Mouse (Mus musculus): ENCODE results near the gene Spcs2. TPM values are rescaled to one million over a fixed set of nuclear protein-coding genes. Genes with fewer than 3 reads are reported as not detected.

The Spcs2 gene
- polyA plus RNA-seq, 1 experiment = 111 TPM

DNA sequence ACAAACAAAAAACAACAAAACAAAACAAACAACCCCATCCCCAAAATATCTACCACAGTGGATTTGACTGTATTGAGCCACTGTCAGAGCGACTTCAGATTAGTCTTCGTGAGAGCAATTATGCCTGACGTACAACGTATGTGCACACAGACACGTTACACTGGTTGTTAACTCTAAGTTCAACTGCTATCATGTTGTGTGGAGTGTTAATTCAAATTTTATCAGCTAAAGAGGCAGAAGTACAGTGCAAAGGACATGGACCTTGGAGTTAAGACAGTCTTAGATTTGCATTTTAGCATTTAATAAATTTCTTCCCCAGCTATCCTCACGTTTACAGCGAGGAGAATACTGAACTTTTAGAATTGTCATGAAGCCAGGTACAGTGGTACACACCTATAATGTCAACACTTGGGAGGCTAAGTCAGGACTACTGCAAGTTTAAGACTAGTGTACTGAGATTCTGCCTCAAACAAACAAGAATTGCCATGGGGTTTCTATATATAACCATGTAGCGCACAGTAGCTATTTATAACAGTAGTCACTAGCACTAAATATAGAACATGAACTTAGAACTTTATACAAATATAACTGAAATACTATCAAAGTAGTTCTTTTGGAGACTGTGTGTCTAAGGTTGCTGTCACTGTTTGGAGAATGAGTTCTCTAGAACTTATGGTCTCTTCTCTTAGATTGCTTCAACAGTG, 17.6 kb downstream of the Spcs2 start:
- H3K27me3 ChIP-seq (ENCODE audit: control insufficient read depth, insufficient read depth, insufficient read length) = no peaks in the 10 kb centered on the region
- TF ChIP-seq TCF12 (IDR thresholded peaks at IDR 0.05; ENCODE audit: insufficient read depth, poor library complexity, severe bottlenecking) (no peak), CEBPB (IDR thresholded peaks at IDR 0.05; ENCODE audit: insufficient read depth, poor library complexity, severe bottlenecking) (no peak)
- H3K79me2 ChIP-seq (ENCODE audit: control insufficient read depth, insufficient read depth) = peaks cover 6% of the 10 kb centered on the region
- H3K4me3 ChIP-seq = no peak overlapping the region
- peaks cover 32% of the 10 kb centered on the region for H3K36me3 ChIP-seq (ENCODE audit: control insufficient read depth, insufficient read depth)
- no peak overlapping the region for H3ac ChIP-seq (ENCODE audit: control insufficient read depth, insufficient read length)
- peak overlapping the region; percentile 24 for H3K4me2 ChIP-seq (ENCODE audit: low read depth)

DNA sequence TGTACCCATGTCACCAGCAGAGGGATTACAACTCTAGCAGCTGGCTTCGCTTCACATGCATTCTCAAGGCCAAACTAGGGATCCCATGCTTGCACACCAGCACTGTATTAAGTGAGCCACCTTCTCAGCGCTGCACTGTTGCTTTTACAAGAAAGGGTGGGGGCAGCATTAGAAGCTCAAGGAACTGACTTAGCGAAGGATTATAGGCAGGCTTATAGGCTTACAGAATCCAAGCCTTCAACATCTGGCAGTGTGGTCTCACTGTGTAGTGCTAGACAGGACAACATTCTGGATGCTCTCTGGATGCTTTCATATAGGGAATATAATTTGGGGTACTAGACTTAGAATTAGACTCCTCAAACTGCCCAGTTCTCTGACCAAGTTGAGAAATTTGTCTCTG, 25.0 kb downstream of the Spcs2 start:
- TF ChIP-seq MAX (IDR thresholded peaks at IDR 0.05; ENCODE audit: low read depth) = no peak
- no peak overlapping the region for H3K4me3 ChIP-seq
- no peaks in the 10 kb centered on the region for H3K27me3 ChIP-seq (ENCODE audit: control insufficient read depth, insufficient read depth, insufficient read length)
- no peak overlapping the region for H3K4me2 ChIP-seq (ENCODE audit: low read depth)
- H3K36me3 ChIP-seq (ENCODE audit: control insufficient read depth, insufficient read depth) = peaks cover 28% of the 10 kb centered on the region
- H3ac ChIP-seq (ENCODE audit: control insufficient read depth, insufficient read length) = no peak overlapping the region
- H3K79me2 ChIP-seq (ENCODE audit: control insufficient read depth, insufficient read depth) = no peaks in the 10 kb centered on the region

DNA sequence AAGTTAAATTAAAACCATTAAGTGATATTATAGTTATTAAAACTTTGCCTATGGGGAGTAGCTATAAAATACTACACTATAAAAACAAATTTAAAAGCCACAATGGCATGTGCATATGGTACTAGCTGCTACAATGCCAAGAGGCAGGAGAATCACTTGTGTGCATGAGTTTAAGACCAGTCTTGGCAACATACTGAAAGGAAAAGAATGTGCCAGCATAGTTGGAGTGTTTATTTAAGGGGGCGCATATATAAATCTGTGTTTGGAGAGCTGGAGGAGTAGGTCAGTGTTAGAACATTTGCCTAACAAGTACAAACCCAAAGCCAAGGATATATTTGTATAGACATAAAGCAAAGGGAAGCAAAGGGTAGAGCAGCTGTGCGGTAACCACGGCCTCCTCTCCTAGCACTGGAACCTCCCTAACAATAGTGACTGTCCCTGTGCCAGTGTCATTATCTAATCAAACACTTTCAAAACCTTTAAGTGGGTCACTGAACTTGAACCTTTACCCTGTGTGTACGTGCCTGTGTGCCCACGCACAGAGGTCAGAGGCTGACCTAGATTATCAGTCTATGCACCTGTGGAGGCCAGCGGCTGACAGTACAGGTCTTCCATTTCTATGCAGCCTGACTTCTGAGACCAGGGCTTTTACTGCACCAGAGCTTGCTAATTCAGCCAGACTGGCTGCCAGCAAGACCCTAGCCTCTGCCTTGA, 25.7 kb downstream of the Spcs2 start:
- Histone ChIP-seq H3K79me2 (ENCODE audit: control insufficient read depth, insufficient read depth) (no peaks in the 10 kb centered on the region), H3K4me2 (ENCODE audit: low read depth) (no peak overlapping the region), H3K27me3 (ENCODE audit: control insufficient read depth, insufficient read depth, insufficient read length) (no peaks in the 10 kb centered on the region), H3K36me3 (ENCODE audit: control insufficient read depth, insufficient read depth) (peaks cover 21% of the 10 kb centered on the region), H3K4me3 (no peak overlapping the region), H3ac (ENCODE audit: control insufficient read depth, insufficient read length) (no peak overlapping the region)
- no peak for TF ChIP-seq CEBPB (IDR thresholded peaks at IDR 0.05; ENCODE audit: insufficient read depth, poor library complexity, severe bottlenecking)
- TF ChIP-seq TCF3 (IDR thresholded peaks at IDR 0.05; ENCODE audit: insufficient read length, low read depth) = no peak
- no peak for TF ChIP-seq MYOG (IDR thresholded peaks at IDR 0.05; ENCODE audit: control insufficient read depth in 1 of 3, insufficient read depth in 1 of 3, insufficient read length in 2 of 3, low read depth in 2 of 3)
- TF ChIP-seq MYOD1 (IDR thresholded peaks at IDR 0.05; ENCODE audit: control insufficient read depth in 1 of 3, insufficient read length in 2 of 3, low read depth in 2 of 3) = no peak
- no peak for TF ChIP-seq E2F4 (IDR thresholded peaks at IDR 0.05; ENCODE audit: insufficient read depth)
- TF ChIP-seq SRF (IDR thresholded peaks at IDR 0.05; ENCODE audit: control insufficient read depth, insufficient read length, low read depth) = no peak
- no peak for TF ChIP-seq POLR2A (IDR thresholded peaks at IDR 0.05; ENCODE audit: insufficient read length, low read depth)
- TF ChIP-seq USF1 (IDR thresholded peaks at IDR 0.05; ENCODE audit: low read depth) = no peak
- TF ChIP-seq POLR2AphosphoS2 (IDR thresholded peaks at IDR 0.05; ENCODE audit: insufficient read length, low read depth) = no peak
- TF ChIP-seq TCF12 (IDR thresholded peaks at IDR 0.05; ENCODE audit: insufficient read depth, poor library complexity, severe bottlenecking) = no peak

DNA sequence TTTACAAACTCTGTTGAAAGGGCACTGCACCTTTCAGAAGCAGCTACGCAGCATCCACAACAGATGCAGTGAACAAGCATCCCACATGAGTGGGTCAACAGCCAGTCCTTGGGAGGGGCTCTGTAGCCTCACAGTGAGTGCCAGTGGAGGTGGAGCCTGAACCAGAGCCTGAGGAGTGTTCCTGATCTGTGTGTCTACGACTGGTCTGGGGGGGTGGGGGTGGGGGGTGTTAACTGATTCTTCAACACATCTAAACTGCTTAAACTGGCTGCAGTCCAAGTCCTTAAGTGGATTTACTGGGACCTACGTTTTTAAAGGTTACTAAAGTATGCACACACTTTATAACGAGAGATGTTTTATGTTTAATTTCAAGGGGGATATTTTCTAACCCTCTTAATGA, 26.5 kb downstream of the Spcs2 start:
- Histone ChIP-seq H3K79me2 (ENCODE audit: control insufficient read depth, insufficient read depth) (no peaks in the 10 kb centered on the region), H3ac (ENCODE audit: control insufficient read depth, insufficient read length) (no peak overlapping the region), H3K4me2 (ENCODE audit: low read depth) (no peak overlapping the region), H3K36me3 (ENCODE audit: control insufficient read depth, insufficient read depth) (peaks cover 21% of the 10 kb centered on the region), H3K27me3 (ENCODE audit: control insufficient read depth, insufficient read depth, insufficient read length) (no peaks in the 10 kb centered on the region), H3K4me3 (no peak overlapping the region)
- no peak for TF ChIP-seq SRF (IDR thresholded peaks at IDR 0.05; ENCODE audit: control insufficient read depth, insufficient read length, low read depth)
- no peak for TF ChIP-seq MYOD1 (IDR thresholded peaks at IDR 0.05; ENCODE audit: control insufficient read depth in 1 of 3, insufficient read length in 2 of 3, low read depth in 2 of 3)
- no peak for TF ChIP-seq TCF3 (IDR thresholded peaks at IDR 0.05; ENCODE audit: insufficient read length, low read depth)
- no peak for TF ChIP-seq POLR2AphosphoS2 (IDR thresholded peaks at IDR 0.05; ENCODE audit: insufficient read length, low read depth)
- no peak for TF ChIP-seq USF1 (IDR thresholded peaks at IDR 0.05; ENCODE audit: low read depth)
- no peak for TF ChIP-seq MAX (IDR thresholded peaks at IDR 0.05; ENCODE audit: low read depth)
- no peak for TF ChIP-seq TCF12 (IDR thresholded peaks at IDR 0.05; ENCODE audit: insufficient read depth, poor library complexity, severe bottlenecking)
- no peak for TF ChIP-seq E2F4 (IDR thresholded peaks at IDR 0.05; ENCODE audit: insufficient read depth)
- TF ChIP-seq REST (IDR thresholded peaks at IDR 0.05; ENCODE audit: insufficient read depth, insufficient read length) = no peak
- TF ChIP-seq POLR2A (IDR thresholded peaks at IDR 0.05; ENCODE audit: insufficient read length, low read depth) = no peak
- no peak for TF ChIP-seq CEBPB (IDR thresholded peaks at IDR 0.05; ENCODE audit: insufficient read depth, poor library complexity, severe bottlenecking)
- no peak for TF ChIP-seq MYOG (IDR thresholded peaks at IDR 0.05; ENCODE audit: control insufficient read depth in 1 of 3, insufficient read depth in 1 of 3, insufficient read length in 2 of 3, low read depth in 2 of 3)

DNA sequence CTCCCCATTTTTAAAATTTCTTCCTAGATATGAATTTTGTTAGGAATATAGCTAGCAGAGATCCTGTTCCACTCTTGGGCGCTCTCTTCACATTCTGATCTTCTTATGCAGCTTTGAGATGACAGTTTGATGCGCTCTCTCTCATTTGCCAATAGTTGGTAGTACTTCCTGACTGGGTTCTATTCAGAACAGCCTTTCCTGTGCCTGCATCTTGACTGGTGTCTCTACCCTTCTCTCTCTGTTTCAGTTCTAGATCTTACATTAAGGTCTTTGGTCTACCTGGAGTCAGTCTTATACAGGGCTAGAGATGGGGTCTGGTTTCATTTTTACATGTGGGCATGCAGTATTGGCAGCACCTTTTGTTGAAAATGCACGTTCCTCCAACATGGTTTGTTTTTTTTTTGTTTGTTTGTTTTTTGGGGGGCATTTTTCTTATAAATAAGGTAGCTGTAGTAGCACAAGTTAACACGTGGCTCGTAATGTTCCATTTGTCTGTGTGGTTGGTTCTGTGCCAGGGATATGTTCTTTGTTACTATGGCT, 28.9 kb downstream of the Spcs2 start:
- no peak overlapping the region for H3K4me3 ChIP-seq
- no peaks in the 10 kb centered on the region for H3K27me3 ChIP-seq (ENCODE audit: control insufficient read depth, insufficient read depth, insufficient read length)
- H3K36me3 ChIP-seq (ENCODE audit: control insufficient read depth, insufficient read depth) = peaks cover 14% of the 10 kb centered on the region
- H3K79me2 ChIP-seq (ENCODE audit: control insufficient read depth, insufficient read depth) = no peaks in the 10 kb centered on the region
- TF ChIP-seq POLR2AphosphoS2 (IDR thresholded peaks at IDR 0.05; ENCODE audit: insufficient read length, low read depth) = no peak
- TF ChIP-seq MYOG (IDR thresholded peaks at IDR 0.05; ENCODE audit: control insufficient read depth in 1 of 3, insufficient read depth in 1 of 3, insufficient read length in 2 of 3, low read depth in 2 of 3) = no peak
- no peak for TF ChIP-seq MAX (IDR thresholded peaks at IDR 0.05; ENCODE audit: low read depth)
- TF ChIP-seq USF1 (IDR thresholded peaks at IDR 0.05; ENCODE audit: low read depth) = no peak
- no peak for TF ChIP-seq SRF (IDR thresholded peaks at IDR 0.05; ENCODE audit: control insufficient read depth, insufficient read length, low read depth)
- TF ChIP-seq E2F4 (IDR thresholded peaks at IDR 0.05; ENCODE audit: insufficient read depth) = no peak
- no peak for TF ChIP-seq CEBPB (IDR thresholded peaks at IDR 0.05; ENCODE audit: insufficient read depth, poor library complexity, severe bottlenecking)
- TF ChIP-seq MYOD1 (IDR thresholded peaks at IDR 0.05; ENCODE audit: control insufficient read depth in 1 of 3, insufficient read length in 2 of 3, low read depth in 2 of 3) = no peak
- TF ChIP-seq REST (IDR thresholded peaks at IDR 0.05; ENCODE audit: insufficient read depth, insufficient read length) = no peak
- TF ChIP-seq TCF3 (IDR thresholded peaks at IDR 0.05; ENCODE audit: insufficient read length, low read depth) = no peak
- no peak for TF ChIP-seq TCF12 (IDR thresholded peaks at IDR 0.05; ENCODE audit: insufficient read depth, poor library complexity, severe bottlenecking)
- TF ChIP-seq POLR2A (IDR thresholded peaks at IDR 0.05; ENCODE audit: insufficient read length, low read depth) = no peak
- no peak overlapping the region for H3ac ChIP-seq (ENCODE audit: control insufficient read depth, insufficient read length)
- H3K4me2 ChIP-seq (ENCODE audit: low read depth) = no peak overlapping the region

Data from myocyte (in vitro differentiated cells).